In the genomic region with DNA sequence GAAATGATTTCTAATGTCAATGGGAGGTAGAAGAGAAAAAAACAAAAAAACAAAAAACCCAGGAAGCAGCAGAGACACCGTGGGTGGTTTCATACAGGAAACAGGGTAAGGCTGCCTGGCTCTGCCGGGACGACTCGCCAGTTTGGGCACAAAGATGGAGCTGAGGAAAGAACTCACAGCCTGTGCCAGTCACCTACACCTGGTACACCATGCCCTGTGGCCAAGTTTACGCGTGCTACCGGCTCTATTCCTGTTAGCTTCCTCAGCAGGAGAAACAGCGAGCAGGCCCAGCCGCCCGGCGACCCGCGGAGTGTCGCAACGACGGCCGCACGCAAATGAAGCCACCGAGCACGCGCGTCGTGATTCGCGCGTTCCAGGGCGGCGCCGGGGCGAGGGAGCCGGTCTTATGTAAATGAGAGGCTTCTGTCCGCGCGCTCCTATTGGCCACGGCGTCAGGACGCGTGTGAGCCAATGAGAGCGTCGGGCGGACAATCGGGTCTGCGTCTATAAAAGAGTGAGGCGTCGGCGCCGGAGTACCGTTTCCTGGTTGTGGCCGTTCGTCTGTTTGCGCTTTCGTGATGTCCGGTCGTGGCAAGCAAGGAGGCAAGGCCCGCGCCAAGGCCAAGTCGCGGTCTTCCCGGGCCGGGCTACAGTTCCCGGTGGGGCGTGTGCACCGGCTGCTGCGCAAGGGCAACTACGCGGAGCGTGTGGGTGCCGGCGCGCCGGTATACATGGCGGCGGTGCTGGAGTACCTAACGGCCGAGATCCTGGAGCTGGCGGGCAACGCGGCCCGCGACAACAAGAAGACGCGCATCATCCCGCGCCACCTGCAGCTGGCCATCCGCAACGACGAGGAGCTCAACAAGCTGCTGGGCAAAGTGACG, we compare ENCODE assay signal across 8 mouse cellular contexts. TPM values are rescaled to one million over a fixed set of nuclear protein-coding genes. Genes with fewer than 3 reads are reported as not detected.
DNase-seq lines count a peak whose midpoint lies in the region; ATAC-seq and TF ChIP-seq lines count a peak whose summit lies in the region.
"Not testable (repeated sequence)": the region's sequence is repeated elsewhere in the genome, so short reads cannot be mapped to it uniquely, and the experiment has no call there.

A gene (plus strand): TSS at position 495 of the 884 bp plus-strand sequence.

- under 1% methylated on average over 45 of the region's 88 CpGs for WGBS in cerebellum, adult 2 months
- under 1% methylated on average over 32 of the region's 88 CpGs for WGBS in lung, embryonic 15.5 days
- WGBS in olfactory bulb, adult 2 months: under 1% methylated on average over 35 of the region's 88 CpGs
- WGBS in thymus, adult 2 months: 0% methylated on average over 32 of the region's 88 CpGs

- H3K4me1 ChIP-seq in cerebellum, adult 2 months (ENCODE audit: control insufficient read depth, insufficient read depth, low read length): peaks cover 10% of the 10 kb centered on the region
- peaks cover 41% of the 10 kb centered on the region for H3K4me1 ChIP-seq in lung, embryonic 15.5 days
- H3K4me1 ChIP-seq in olfactory bulb, adult 2 months (ENCODE audit: control insufficient read depth, insufficient read depth, low read length): not testable (repeated sequence)
- H3K4me1 ChIP-seq in thymus, adult 2 months (replicated peaks; ENCODE audit: control insufficient read depth, insufficient read depth, low read length): peaks cover 18% of the 10 kb centered on the region

- DNase-seq in ES-CJ7 (ENCODE audit: low read depth, low spot score): peak; percentile 83
- peak; percentile 92 to 93 for DNase-seq in cerebellum, adult 2 months
- DNase-seq in layer of hippocampus, adult 9-10 months (ENCODE audit: low spot score): peak; percentile 73
- DNase-seq in thymus, adult 2 months: peak; percentile 84

- peak within 1 kb of the TSS; percentile 63 for H3K4me2 ChIP-seq in lung, embryonic 15.5 days

- TF ChIP-seq POLR2A in cerebellum, adult 2 months (IDR thresholded peaks at IDR 0.05; ENCODE audit: borderline replicate concordance, insufficient read depth, low read length): peak; percentile 58
- TF ChIP-seq POLR2A in olfactory bulb, adult 2 months (IDR thresholded peaks at IDR 0.05; ENCODE audit: insufficient read depth, low read depth, low read length): not testable (repeated sequence)
- peak; percentile 85 for TF ChIP-seq POLR2A in thymus, adult 2 months (IDR thresholded peaks at IDR 0.05; ENCODE audit: control insufficient read depth, extremely low read depth, insufficient read depth, low read length, poor library complexity)

- not testable (repeated sequence) for TF ChIP-seq CTCF in cerebellum, adult 2 months (IDR thresholded peaks at IDR 0.05; ENCODE audit: borderline replicate concordance, insufficient read depth, low read depth, low read length); olfactory bulb, adult 2 months (IDR thresholded peaks at IDR 0.05; ENCODE audit: insufficient read depth, low read depth, low read length); thymus, adult 2 months (IDR thresholded peaks at IDR 0.05; ENCODE audit: borderline replicate concordance, control insufficient read depth, extremely low read depth, insufficient read depth, low read length, poor library complexity)

- H3K9ac ChIP-seq in lung, embryonic 15.5 days: peak within 1 kb of the TSS; percentile 83

- H3K9me3 ChIP-seq in lung, embryonic 15.5 days: not testable (repeated sequence)

- H3K4me3 ChIP-seq in cerebellum, adult 2 months (replicated peaks; ENCODE audit: insufficient read depth, low read depth, low read length): peak within 1 kb of the TSS; percentile 71
- peak within 1 kb of the TSS; percentile 51 for H3K4me3 ChIP-seq in lung, embryonic 15.5 days
- peak within 1 kb of the TSS; percentile 66 for H3K4me3 ChIP-seq in olfactory bulb, adult 2 months (ENCODE audit: insufficient read depth, low read depth, low read length)
- peak within 1 kb of the TSS; percentile 67 for H3K4me3 ChIP-seq in thymus, adult 2 months (ENCODE audit: control insufficient read depth, insufficient read depth, low read length)

- H3K36me3 ChIP-seq in lung, embryonic 15.5 days; thymus, adult 2 months (ENCODE audit: control insufficient read depth, insufficient read depth, low read length): not testable (repeated sequence)

- peak; percentile 78 for ATAC-seq in frontal cortex, adult (ENCODE audit: low TSS enrichment)
- peak; percentile 81 to 82 for ATAC-seq in hematopoietic stem cell, adult 5-6 weeks (replicated peaks in 1 of 2; ENCODE audit: insufficient read depth in 1 of 2, low FRiP score in 2 of 2, low TSS enrichment in 1 of 2, low read depth in 1 of 2, poor library complexity in 2 of 2, severe bottlenecking in 2 of 2)
- peak; percentile 87 for ATAC-seq in lung, embryonic 15.5 days (ENCODE audit: borderline replicate concordance, extremely low read depth, low FRiP score, low TSS enrichment)

- not testable (repeated sequence) for H3K27me3 ChIP-seq in cerebellum, adult 2 months (ENCODE audit: control insufficient read depth, insufficient read depth, low read length); lung, embryonic 15.5 days; thymus, adult 2 months (ENCODE audit: control insufficient read depth, insufficient read depth, low read length)

- H3K27ac ChIP-seq in cerebellum, adult 2 months (ENCODE audit: insufficient read depth, low read length): peak within 1 kb of the TSS; percentile 93
- H3K27ac ChIP-seq in lung, embryonic 15.5 days: peak within 1 kb of the TSS; percentile 99
- peak within 1 kb of the TSS; percentile 95 for H3K27ac ChIP-seq in olfactory bulb, adult 2 months (ENCODE audit: insufficient read depth, low read depth, low read length)
- H3K27ac ChIP-seq in thymus, adult 2 months (ENCODE audit: control insufficient read depth, insufficient read depth, low read length): peak within 1 kb of the TSS; percentile 97

RNA-seq across cellular contexts. Expression of the gene that starts here (rescaled TPM):
- 127 and 149 TPM in 2 replicates for polyA plus RNA-seq in cerebellum, adult 2 months (2012; rRNA removed)
- 3,498 and 3,576 TPM in 2 replicates for total RNA-seq in hematopoietic stem cell, adult 5-6 weeks (2017)
- 20.4 and 20.5 TPM in 2 replicates for polyA plus RNA-seq in lung, embryonic 15.5 days (2015; fragmentation: Nextera tagmentation; extraction: Ambion mirVana)
- polyA plus RNA-seq in olfactory bulb, adult 2 months (2012; ENCODE audit: insufficient read depth, insufficient read length, low replicate concordance, missing spikeins): not detected in 2 replicates
- 565 and 592 TPM in 2 replicates for polyA plus RNA-seq in thymus, adult 2 months (2012; rRNA removed)

Comparison
In these comparisons a context has a peak if more than half of its experiments do, and no peak if none do; other contexts are left out.
1. Peak in every context shown above with its lines: DNase-seq, ATAC-seq, H3K4me3 ChIP-seq and H3K27ac ChIP-seq.
2. RNA of the gene that starts here (polyA plus RNA-seq): 565 to 592 TPM in thymus, adult 2 months, 127 to 149 TPM in cerebellum, adult 2 months and 20.4 to 20.5 TPM in lung, embryonic 15.5 days; not detected in olfactory bulb, adult 2 months; every median in the first group is over 10 times any median in the second.